Mouse (Mus musculus) myocyte (in vitro differentiated cells): Measurements from ENCODE around the gene Myoz1.

Source experiments
- CEBPB ChIP-seq: IDR thresholded peaks from 2 replicates; pipeline ENCODE4 v1.6.1; 2011; ENCODE audit warnings: mild to moderate bottlenecking, moderate library complexity; ENCODE audit not compliant: poor library complexity, insufficient read depth, severe bottlenecking
- MAX ChIP-seq: IDR thresholded peaks from one replicate; pipeline ENCODE4 v1.6.1; 2011; ENCODE audit warnings: low read depth, mild to moderate bottlenecking, control low read depth
- POLR2A ChIP-seq: IDR thresholded peaks from one replicate; pipeline ENCODE4 v1.6.1; 2011; ENCODE audit warnings: low read depth, mild to moderate bottlenecking, control low read depth, moderate library complexity; ENCODE audit not compliant: insufficient read length
- REST ChIP-seq: IDR thresholded peaks from one replicate; pipeline ENCODE4 v1.6.1; 2011; ENCODE audit warnings: mild to moderate bottlenecking, control low read depth, moderate library complexity; ENCODE audit not compliant: insufficient read depth, insufficient read length
- TCF3 ChIP-seq: IDR thresholded peaks from one replicate; pipeline ENCODE4 v1.6.1; 2011; ENCODE audit warnings: low read depth, control low read depth; ENCODE audit not compliant: insufficient read length
- USF1 ChIP-seq: IDR thresholded peaks from one replicate; pipeline ENCODE4 v1.6.1; 2011; ENCODE audit warnings: low read depth, mild to moderate bottlenecking, control low read depth, moderate library complexity

- TF ChIP-seq MAX (no peak), USF1 (no peak), POLR2A (no peak), TCF3 (no peak), CEBPB (no peak), REST (no peak)
Observed at GRCm38 (mm10) chr14:20645547-20645946, 10.8 kb downstream of the Myoz1 start.
